Mouse (Mus musculus): ENCODE results near the gene Afap1l2.

- no peak for TF ChIP-seq CTCF (IDR thresholded peaks at IDR 0.05; ENCODE audit: low read depth)
- no peak for TF ChIP-seq EP300 (IDR thresholded peaks at IDR 0.05; ENCODE audit: low read depth)
These were observed 23.8 kb downstream of the Afap1l2 start for GRCm38 (mm10) chr19:56984229-56984628.
